Mouse (Mus musculus) spleen, embryonic (tissue): ENCODE measurements around the gene Chmp3.

Experiments used
- CTCF ChIA-PET: fragments of 350-600 bp; sonication (Branson Sonifier 250); formaldehyde crosslinking; loops from one replicate; lab custom pipeline; 2022; lab: Charles Lee

Gene Chmp3

GRCm38 (mm10) chr6:71543686-71544499 lies at the start of gene Chmp3:
TSS of gene Chmp3 (plus strand) at chr6:71543797.
- CTCF ChIA-PET, result interaction anchor here (1.6 kb wide), 1 partner anchor 87 kb away, joined by 3 read pairs; no protein-coding TSS in a partner anchor

DNA sequence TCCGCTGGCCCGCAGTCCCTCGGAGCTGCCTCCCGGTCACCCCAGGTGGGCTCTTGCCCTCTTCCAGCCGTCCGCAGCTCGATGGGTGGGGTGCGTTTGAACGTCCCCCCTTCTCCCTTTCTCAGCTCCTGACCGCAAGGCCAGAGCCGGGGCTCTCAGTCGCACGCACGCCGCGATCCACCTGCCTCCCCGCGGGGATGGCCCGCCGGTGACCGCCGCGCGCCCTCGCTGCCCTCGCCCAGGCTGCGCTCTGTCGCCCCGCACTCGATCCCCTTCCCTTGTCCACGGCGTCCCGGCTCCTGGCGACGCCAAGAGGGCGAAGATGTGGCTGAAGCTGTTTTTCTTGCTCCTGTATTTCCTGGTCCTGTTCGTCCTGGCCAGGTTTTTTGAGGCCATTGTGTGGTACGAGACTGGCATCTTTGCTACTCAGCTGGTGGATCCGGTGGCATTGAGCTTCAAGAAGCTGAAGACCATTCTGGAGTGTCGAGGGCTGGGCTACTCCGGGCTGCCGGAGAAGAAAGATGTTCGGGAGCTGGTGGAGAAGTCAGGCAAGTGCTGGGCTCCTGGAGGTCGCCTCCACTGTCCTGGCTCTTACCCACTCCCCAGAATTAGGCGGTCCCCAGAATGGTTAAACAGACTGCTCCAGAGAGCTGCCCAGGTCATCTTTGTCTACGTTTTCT lies 49.1 kb upstream of the Chmp3 start:
- CTCF ChIA-PET, result no interaction called here

GRCm38 (mm10) chr6:71500575-71500974 lies 43.0 kb upstream of the Chmp3 start:
- CTCF ChIA-PET, result no interaction called here

- CTCF ChIA-PET, result no interaction called here
These were observed 40.6 kb upstream of the Chmp3 start for GRCm38 (mm10) chr6:71503001-71503400.

- CTCF ChIA-PET, result no interaction called here
These were observed 39.9 kb upstream of the Chmp3 start for GRCm38 (mm10) chr6:71503670-71504069.

DNA sequence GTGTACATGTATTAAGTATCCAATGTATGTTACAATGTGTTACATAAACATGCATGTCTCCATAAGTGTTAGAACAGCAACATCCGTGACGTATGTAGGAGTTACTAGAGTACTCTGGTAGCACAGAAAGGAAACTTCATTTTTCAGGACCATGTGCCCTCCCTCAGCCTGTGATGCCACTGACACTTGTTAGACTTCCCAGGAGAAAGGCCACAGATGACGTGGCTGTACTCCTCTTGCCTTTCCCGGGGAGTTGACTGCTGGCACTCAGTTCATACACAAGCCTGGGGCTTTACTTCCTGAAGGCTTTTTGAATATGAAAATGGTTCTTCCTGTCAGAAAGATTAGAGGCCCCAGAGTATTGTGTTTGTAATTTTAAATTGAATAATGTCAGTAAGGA lies 39.5 kb upstream of the Chmp3 start:
- CTCF ChIA-PET, result no interaction called here

- CTCF ChIA-PET, result no interaction called here
These were observed 37.9 kb upstream of the Chmp3 start for GRCm38 (mm10) chr6:71505671-71506070.

DNA sequence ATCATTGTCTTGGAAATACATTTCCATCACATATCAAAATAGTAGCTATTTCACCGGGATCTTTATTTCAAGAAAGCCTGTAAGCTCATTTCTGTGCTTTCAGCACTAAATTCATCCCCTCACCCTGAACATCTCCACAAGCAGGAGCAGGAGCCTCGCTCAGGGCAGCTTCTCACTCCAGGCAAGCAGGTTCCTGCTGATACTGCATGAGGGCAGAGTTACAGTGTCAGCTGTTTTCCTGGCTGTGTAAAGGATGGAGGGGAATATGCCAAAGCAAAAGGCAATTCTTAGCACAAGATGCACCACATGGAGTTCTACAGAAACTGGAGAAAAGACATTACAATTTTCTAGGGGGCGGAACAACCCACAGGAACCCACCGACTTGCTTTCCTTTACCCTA lies 24.1 kb upstream of the Chmp3 start:
- CTCF ChIA-PET, result no interaction called here

DNA sequence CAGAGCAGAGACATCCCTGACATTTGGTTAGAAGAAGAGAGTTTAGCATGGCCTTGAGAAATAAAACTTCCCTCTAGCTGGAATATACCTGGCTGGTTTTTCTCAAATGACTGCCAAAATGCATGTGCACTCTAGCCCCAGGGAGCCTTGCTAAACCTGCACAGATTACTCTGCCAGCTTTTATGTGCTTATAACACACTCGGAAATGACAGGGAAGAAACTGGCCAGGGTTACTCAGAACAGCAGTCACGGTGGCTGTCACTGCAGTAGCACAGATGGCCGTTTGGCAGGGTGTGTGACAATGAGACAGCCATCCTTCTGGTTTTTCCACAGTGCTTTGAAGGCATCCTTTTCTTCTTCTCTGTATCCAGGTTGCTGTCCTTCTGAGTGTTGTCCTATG lies 18.0 kb upstream of the Chmp3 start:
- CTCF ChIA-PET, result no interaction called here

- CTCF ChIA-PET, result no interaction called here
These were observed 16.5 kb upstream of the Chmp3 start for GRCm38 (mm10) chr6:71527056-71527455.

- CTCF ChIA-PET, result no interaction called here
These were observed 15.8 kb upstream of the Chmp3 start for GRCm38 (mm10) chr6:71527826-71528225.

DNA sequence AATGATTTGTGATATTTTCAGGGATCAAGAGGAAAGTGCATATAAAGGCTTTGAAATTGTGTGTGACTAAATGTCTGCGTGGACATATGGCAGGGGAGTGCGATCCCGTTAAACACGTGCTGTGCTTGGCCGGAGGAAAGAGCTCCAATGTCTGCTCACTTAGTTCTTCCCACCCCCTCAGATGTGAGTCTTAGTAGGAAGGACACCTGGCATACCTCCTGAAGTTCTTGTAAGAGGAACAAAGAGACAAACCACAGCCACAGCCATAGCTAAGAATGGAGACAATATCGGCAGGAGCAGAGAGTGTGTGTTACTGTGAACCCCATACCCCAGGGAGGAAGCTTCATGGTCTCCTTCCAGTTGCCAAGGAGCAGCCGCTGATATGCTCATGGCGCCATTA lies 13.4 kb upstream of the Chmp3 start:
- CTCF ChIA-PET, result no interaction called here

DNA sequence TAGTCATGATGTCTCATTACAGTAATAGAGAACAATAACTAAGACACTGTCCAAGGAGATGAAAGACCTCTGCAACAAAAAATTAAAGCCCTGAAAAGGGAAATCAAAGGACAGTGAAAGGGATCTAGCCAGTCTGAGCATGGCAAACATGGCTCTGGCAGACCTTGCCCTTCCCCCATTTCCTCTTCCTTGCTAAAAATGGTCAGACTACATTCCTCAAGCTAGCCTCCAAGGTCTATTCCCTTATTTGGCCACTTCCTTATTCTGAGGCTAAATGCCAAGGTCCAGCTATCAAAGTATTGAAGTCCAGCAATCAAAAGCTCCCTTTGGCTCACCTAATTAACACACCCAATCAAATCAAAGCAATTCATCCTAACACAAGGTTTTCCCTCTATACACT lies 6.3 kb upstream of the Chmp3 start:
- CTCF ChIA-PET, result no interaction called here

DNA sequence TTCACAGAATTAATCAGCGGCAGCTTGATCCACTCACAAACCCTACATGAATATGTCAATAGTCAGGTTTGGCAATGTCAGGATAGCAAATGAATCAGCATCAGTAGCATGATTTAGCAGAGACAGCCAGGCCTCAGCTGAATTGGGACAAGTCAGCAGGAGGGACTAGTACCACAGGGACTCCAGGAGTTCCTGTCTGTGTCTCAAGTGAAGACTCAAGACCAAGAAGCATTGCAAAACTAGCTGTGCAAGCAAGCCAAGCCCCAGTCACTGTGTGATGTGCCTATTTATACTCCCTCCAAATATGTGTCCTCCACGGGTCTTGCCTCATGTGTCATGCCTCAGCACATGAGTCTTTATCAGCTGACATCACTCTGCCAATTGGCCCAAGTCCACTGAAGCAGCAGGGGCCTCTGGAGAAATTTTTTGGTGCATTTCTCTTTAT lies 11.9 kb downstream of the Chmp3 start:
- CTCF ChIA-PET, result interaction anchor here (0.6 kb wide), 1 partner anchor 313 kb away, joined by 8 read pairs; no protein-coding TSS in a partner anchor

DNA sequence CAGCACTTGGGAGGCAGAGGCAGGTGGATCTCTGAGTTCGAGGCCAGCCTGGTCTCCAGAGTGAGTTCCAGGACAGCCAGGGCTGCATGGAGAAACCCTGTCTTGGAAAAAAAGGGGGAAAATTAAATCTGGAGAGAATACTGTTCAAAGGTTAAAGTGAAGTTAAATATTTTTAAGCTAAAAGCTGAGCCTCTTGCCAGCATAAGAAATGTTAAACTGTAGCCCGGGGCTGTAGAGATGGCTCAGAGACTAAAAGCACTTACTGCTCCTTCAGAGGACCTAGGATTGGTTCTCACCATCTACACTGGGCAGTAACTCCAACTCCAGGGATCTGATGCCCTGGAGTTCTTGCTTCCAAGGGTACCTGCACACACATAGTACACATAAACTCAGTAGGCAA lies 13.2 kb downstream of the Chmp3 start:
- CTCF ChIA-PET, result no interaction called here

GRCm38 (mm10) chr6:71568616-71569015 lies 25.0 kb downstream of the Chmp3 start:
- CTCF ChIA-PET, result interaction anchor here (0.7 kb wide), 1 partner anchor 566 kb away, joined by 3 read pairs; no protein-coding TSS in a partner anchor

GRCm38 (mm10) chr6:71569025-71569424 lies 25.4 kb downstream of the Chmp3 start:
- CTCF ChIA-PET, result interaction anchor here (0.7 kb wide), 1 partner anchor 565 kb away, joined by 3 read pairs; no protein-coding TSS in a partner anchor

DNA sequence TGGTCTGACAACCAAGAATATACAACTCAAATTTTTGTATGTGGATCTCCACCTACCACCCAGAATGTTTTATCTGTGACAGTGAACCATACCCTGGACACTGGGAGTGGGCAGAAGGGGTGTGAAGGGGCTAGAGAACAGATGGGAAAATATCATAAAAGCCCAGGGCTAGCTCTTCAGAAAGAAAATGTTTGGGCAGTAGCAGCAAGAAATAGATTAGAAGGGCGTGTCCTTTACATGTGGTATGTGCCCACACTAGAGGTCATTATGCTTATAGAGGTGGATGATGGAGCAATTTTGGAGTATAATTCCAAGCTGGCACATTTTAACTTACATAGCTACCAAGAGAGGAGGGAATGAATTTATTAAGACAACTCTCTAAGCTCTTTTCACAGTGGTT lies 31.8 kb downstream of the Chmp3 start:
- CTCF ChIA-PET, result no interaction called here

- CTCF ChIA-PET, result no interaction called here
These were observed 35.9 kb downstream of the Chmp3 start for GRCm38 (mm10) chr6:71579478-71579877.

- CTCF ChIA-PET, result no interaction called here
These were observed 39.6 kb downstream of the Chmp3 start for GRCm38 (mm10) chr6:71583198-71583597.

GRCm38 (mm10) chr6:71589401-71589800 lies 45.8 kb downstream of the Chmp3 start:
- CTCF ChIA-PET, result no interaction called here

- CTCF ChIA-PET, result no interaction called here
These were observed 46.6 kb downstream of the Chmp3 start for GRCm38 (mm10) chr6:71590154-71590553.

DNA sequence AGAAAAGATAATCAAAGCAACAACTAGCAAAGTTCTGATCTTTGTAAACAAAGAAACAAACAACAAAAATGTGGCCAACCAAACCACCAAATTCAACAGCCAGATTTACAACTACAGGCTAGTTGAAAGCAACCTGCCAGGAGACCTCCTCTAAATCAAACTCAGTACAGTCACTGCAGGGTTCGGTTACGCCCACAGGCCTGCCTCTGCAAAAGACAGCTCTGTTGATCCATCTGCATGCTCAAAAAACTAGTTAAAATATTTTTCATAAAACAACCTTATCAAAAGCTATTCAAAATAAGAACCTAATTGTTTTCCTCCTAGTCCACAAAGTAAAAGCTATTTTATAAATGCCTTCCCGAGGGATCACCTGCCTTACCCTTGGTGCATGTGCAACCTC lies 64.2 kb downstream of the Chmp3 start:
- CTCF ChIA-PET, result no interaction called here
